Mouse (Mus musculus): ENCODE measurements around the gene Senp5.

DNA sequence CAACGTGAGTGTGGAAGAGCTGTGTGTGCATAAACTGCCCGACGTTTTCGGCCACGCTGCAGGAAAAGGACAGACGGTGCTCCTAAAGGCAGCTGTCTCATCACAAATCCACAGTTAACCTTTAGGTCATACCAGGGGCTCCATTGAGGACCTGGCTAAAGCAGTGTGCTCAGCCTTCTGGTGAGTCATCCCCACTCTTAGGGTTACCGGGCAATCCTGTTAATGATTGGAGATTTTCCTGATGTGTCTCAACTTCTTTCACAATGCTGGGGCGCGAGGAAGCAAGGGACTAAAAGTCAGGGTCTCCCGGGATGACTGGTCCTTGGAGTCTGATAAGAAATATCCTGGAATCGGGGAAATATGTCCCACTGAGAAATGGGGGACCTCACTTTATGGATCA, 85.3 kb downstream of the Senp5 start:
- no peak for TF ChIP-seq CTCF (IDR thresholded peaks at IDR 0.05; ENCODE audit: insufficient read depth, low read depth, low read length)
- TF ChIP-seq POLR2A (IDR thresholded peaks at IDR 0.05; ENCODE audit: insufficient read depth, low read depth, low read length), result no peak
